Comparison of ENCODE assay signal across 17 mouse cellular contexts in genomic region chr12:79408677-79409076, GRCm38 (mm10).
"Had no signal": no experiment of that assay in that cellular context is flagged by ENCODE, and none has a peak within 500 bp of the region (broad histone marks: within the 10 kb centered on the region; RNA-seq: fewer than 3 reads in every experiment).

No protein-coding gene starts in this region.

- H3K27ac ChIP-seq: layer of hippocampus, adult 2 months; liver, embryonic 13.5 days; midbrain, embryonic 10.5 days; midbrain, embryonic 13.5 days had no signal

- H3K4me3 ChIP-seq: layer of hippocampus, adult 2 months; liver, embryonic 13.5 days; megakaryocyte, embryonic 14.5 days; midbrain, embryonic 10.5 days; midbrain, embryonic 13.5 days; myocyte had no signal

- DNase-seq: kidney, adult 18-20 months; kidney, adult 9 months; kidney, postnatal 14 days; kidney, postnatal 4 days; layer of hippocampus, adult 9-11 months; liver, embryonic 13.5 days; thymus, adult 2 months; thymus, postnatal 14 days; thymus, postnatal 4 days had no signal

- H3K4me1 ChIP-seq: liver, embryonic 13.5 days; megakaryocyte, embryonic 14.5 days had no signal

- H3K36me3 ChIP-seq: liver, embryonic 13.5 days; midbrain, embryonic 10.5 days; midbrain, embryonic 13.5 days had no signal

- H3K4me2 ChIP-seq: liver, embryonic 13.5 days; midbrain, embryonic 13.5 days had no signal

- H3K27me3 ChIP-seq: liver, embryonic 13.5 days; megakaryocyte, embryonic 14.5 days; midbrain, embryonic 13.5 days had no signal

- ATAC-seq: inflammation-experienced regulatory T-cells, adult 6 months; intestine, embryonic 16.5 days; midbrain, embryonic 13.5 days; midbrain, embryonic 16.5 days had no signal

- H3K9me3 ChIP-seq: liver, embryonic 13.5 days; megakaryocyte, embryonic 14.5 days; midbrain, embryonic 10.5 days; midbrain, embryonic 13.5 days had no signal

- H3K9ac ChIP-seq: liver, embryonic 13.5 days; midbrain, embryonic 13.5 days had no signal
